Mouse (Mus musculus) CD4-positive, CD25-positive, alpha-beta regulatory T cell, adult 2 months (primary cell): ENCODE data around the gene Dnajc4.
"Not testable (repeated sequence)": the region's sequence is repeated elsewhere in the genome, so short reads cannot be mapped to it uniquely, and the experiment has no call there.

Experiments used
- DNase-seq: peaks from one replicate; pipeline ENCODE4 v3.0.0-alpha.2; 2012; ENCODE audit warnings: low read depth, low spot score

Gene Dnajc4

GRCm38 (mm10) chr19:6995255-6995991, 3.1 kb upstream of the Dnajc4 start:
- DNase-seq = no peak

- DNase-seq = no peak
These were observed 2.1 kb upstream of the Dnajc4 start for GRCm38 (mm10) chr19:6994489-6994888.

GRCm38 (mm10) chr19:6994002-6994401, 1.6 kb upstream of the Dnajc4 start:
- no peak for DNase-seq

- DNase-seq = no peak
These were observed 819 bp upstream of the Dnajc4 start for GRCm38 (mm10) chr19:6993011-6993770.

GRCm38 (mm10) chr19:6991166-6991565, 1.2 kb downstream of the Dnajc4 start:
- DNase-seq = not testable (repeated sequence)

GRCm38 (mm10) chr19:6990712-6991111, 1.7 kb downstream of the Dnajc4 start:
- DNase-seq = no peak

GRCm38 (mm10) chr19:6989251-6989650, 3.1 kb downstream of the Dnajc4 start:
- no peak for DNase-seq

GRCm38 (mm10) chr19:6987904-6988285, 4.5 kb downstream of the Dnajc4 start:
- no peak for DNase-seq

GRCm38 (mm10) chr19:6987061-6987903, 5.1 kb downstream of the Dnajc4 start, which contains the start of gene Vegfb:
Vegfb (minus strand) TSS chr19:6987651.
- peak; percentile 65 for DNase-seq

GRCm38 (mm10) chr19:6985951-6986708, 6.2 kb downstream of the Dnajc4 start:
- no peak for DNase-seq

- no peak for DNase-seq
These were observed 7.1 kb downstream of the Dnajc4 start for GRCm38 (mm10) chr19:6985300-6985699.

- DNase-seq = no peak
These were observed 8.8 kb downstream of the Dnajc4 start for GRCm38 (mm10) chr19:6983621-6984020.

- DNase-seq = no peak
These were observed 10.9 kb downstream of the Dnajc4 start for GRCm38 (mm10) chr19:6981465-6981864.

GRCm38 (mm10) chr19:6980381-6981093, 11.8 kb downstream of the Dnajc4 start, which contains the start of gene Fkbp2:
Fkbp2 (minus strand) TSS chr19:6980501.
- DNase-seq = peak; percentile 99

- peak; percentile 99 for DNase-seq
These were observed 12.6 kb downstream of the Dnajc4 start for GRCm38 (mm10) chr19:6979486-6980380.

- peak; percentile 62 for DNase-seq
These were observed 13.3 kb downstream of the Dnajc4 start for GRCm38 (mm10) chr19:6979001-6979479.

- no peak for DNase-seq
These were observed 13.8 kb downstream of the Dnajc4 start for GRCm38 (mm10) chr19:6978639-6978974.

- DNase-seq = no peak
These were observed 14.4 kb downstream of the Dnajc4 start for GRCm38 (mm10) chr19:6977759-6978638.
